Mouse (Mus musculus): ENCODE results near the gene Klhl29. TPM values are rescaled to one million over a fixed set of nuclear protein-coding genes. Genes with fewer than 3 reads are reported as not detected.
"Not testable (repeated sequence)": the region's sequence is repeated elsewhere in the genome, so short reads cannot be mapped to it uniquely, and the experiment has no call there.

Gene Klhl29
- polyA plus RNA-seq, 1 experiment from 2014 or later = 2.5 TPM

- WGBS = 92% methylated on average over 11 of the region's 11 CpGs
- no peaks in the 10 kb centered on the region for H3K27me3 ChIP-seq (replicated peaks)
These were observed 24.8 kb downstream of the Klhl29 start for GRCm38 (mm10) chr12:5350491-5351285.

GRCm38 (mm10) chr12:5345088-5345487 lies 30.4 kb downstream of the Klhl29 start:
- Histone ChIP-seq H3K4me2 (replicated peaks) (no peak overlapping the region), H3K27me3 (replicated peaks) (no peaks in the 10 kb centered on the region), H3K27ac (no peak overlapping the region), H3K4me3 (no peak overlapping the region), H3K36me3 (no peaks in the 10 kb centered on the region), H3K9ac (no peak overlapping the region), H3K4me1 (no peaks in the 10 kb centered on the region), H3K9me3 (no peaks in the 10 kb centered on the region)
- 91% methylated on average over 6 of the region's 6 CpGs for WGBS
- ATAC-seq (ENCODE audit: low FRiP score, low read depth) = no peak

More at GRCm38 (mm10) chr12:5350491-5351285, 24.8 kb downstream of the Klhl29 start:
- no peaks in the 10 kb centered on the region for H3K9me3 ChIP-seq
- ATAC-seq (ENCODE audit: low FRiP score, low read depth) = no peak
- H3K4me3 ChIP-seq = no peak overlapping the region
- H3K36me3 ChIP-seq = no peaks in the 10 kb centered on the region
- no peak overlapping the region for H3K9ac ChIP-seq
- no peak overlapping the region for H3K27ac ChIP-seq
- H3K4me1 ChIP-seq = no peaks in the 10 kb centered on the region
- H3K4me2 ChIP-seq (replicated peaks) = no peak overlapping the region

- H3K27me3 ChIP-seq (replicated peaks); ATAC-seq (ENCODE audit: low FRiP score, low read depth); H3K9ac ChIP-seq; H3K4me3 ChIP-seq; H3K9me3 ChIP-seq; H3K4me2 ChIP-seq (replicated peaks); H3K36me3 ChIP-seq; H3K4me1 ChIP-seq; H3K27ac ChIP-seq: not testable (repeated sequence)
- 97% methylated on average over 7 of the region's 7 CpGs for WGBS
These were observed 31.0 kb downstream of the Klhl29 start for GRCm38 (mm10) chr12:5344457-5344856.

GRCm38 (mm10) chr12:5340151-5340603 lies 35.3 kb downstream of the Klhl29 start:
- no peak for ATAC-seq (ENCODE audit: low FRiP score, low read depth)
- H3K9me3 ChIP-seq = no peaks in the 10 kb centered on the region
- 88% methylated on average over 6 of the region's 6 CpGs for WGBS

GRCm38 (mm10) chr12:5336927-5337712 lies 38.4 kb downstream of the Klhl29 start:
- H3K4me2 ChIP-seq (replicated peaks) = no peak overlapping the region; the same call in 1 of the 2 replicates
- H3K27me3 ChIP-seq (replicated peaks) = no peaks in the 10 kb centered on the region
- no peak overlapping the region for H3K4me3 ChIP-seq
- H3K36me3 ChIP-seq = no peaks in the 10 kb centered on the region
- no peak overlapping the region for H3K9ac ChIP-seq
- 29% methylated on average over 8 of the region's 8 CpGs for WGBS
- no peak overlapping the region for H3K27ac ChIP-seq
- no peaks in the 10 kb centered on the region for H3K9me3 ChIP-seq
- no peak for ATAC-seq (ENCODE audit: low FRiP score, low read depth)
- peaks cover 18% of the 10 kb centered on the region for H3K4me1 ChIP-seq

More at GRCm38 (mm10) chr12:5340151-5340603, 35.3 kb downstream of the Klhl29 start:
- Histone ChIP-seq H3K36me3 (no peaks in the 10 kb centered on the region), H3K4me3 (no peak overlapping the region), H3K27me3 (replicated peaks) (no peaks in the 10 kb centered on the region), H3K9ac (no peak overlapping the region), H3K4me1 (peaks cover 10% of the 10 kb centered on the region), H3K27ac (no peak overlapping the region), H3K4me2 (replicated peaks) (no peak overlapping the region)

GRCm38 (mm10) chr12:5336331-5336730 lies 39.2 kb downstream of the Klhl29 start:
- no peak overlapping the region for H3K27ac ChIP-seq
- no peak overlapping the region for H3K9ac ChIP-seq
- H3K4me3 ChIP-seq = no peak overlapping the region
- no peak overlapping the region for H3K4me2 ChIP-seq (replicated peaks)
- 80% methylated on average over 6 of the region's 6 CpGs for WGBS
- H3K36me3 ChIP-seq = no peaks in the 10 kb centered on the region
- peaks cover 24% of the 10 kb centered on the region for H3K4me1 ChIP-seq
- no peak for ATAC-seq (ENCODE audit: low FRiP score, low read depth)
- H3K9me3 ChIP-seq = no peaks in the 10 kb centered on the region
- no peaks in the 10 kb centered on the region for H3K27me3 ChIP-seq (replicated peaks)

GRCm38 (mm10) chr12:5334956-5335355 lies 40.5 kb downstream of the Klhl29 start:
- Histone ChIP-seq H3K4me2 (replicated peaks) (no peak overlapping the region), H3K27ac (no peak overlapping the region), H3K9me3 (no peaks in the 10 kb centered on the region), H3K27me3 (replicated peaks) (no peaks in the 10 kb centered on the region), H3K4me1 (peaks cover 27% of the 10 kb centered on the region), H3K9ac (no peak overlapping the region), H3K4me3 (no peak overlapping the region), H3K36me3 (no peaks in the 10 kb centered on the region)
- ATAC-seq (ENCODE audit: low FRiP score, low read depth) = no peak
- WGBS = 69% methylated on average over 9 of the region's 9 CpGs

- no peak overlapping the region for H3K27ac ChIP-seq
- no peaks in the 10 kb centered on the region for H3K27me3 ChIP-seq (replicated peaks)
- WGBS = 90% methylated on average over 2 of the region's 2 CpGs
- no peak overlapping the region for H3K4me2 ChIP-seq (replicated peaks)
- no peak for ATAC-seq (ENCODE audit: low FRiP score, low read depth)
- H3K9me3 ChIP-seq = no peaks in the 10 kb centered on the region
- H3K36me3 ChIP-seq = no peaks in the 10 kb centered on the region
- H3K4me3 ChIP-seq = no peak overlapping the region
- H3K4me1 ChIP-seq = peaks cover 27% of the 10 kb centered on the region
- H3K9ac ChIP-seq = no peak overlapping the region
These were observed 41.3 kb downstream of the Klhl29 start for GRCm38 (mm10) chr12:5334175-5334574.

GRCm38 (mm10) chr12:5331810-5332484 lies 43.5 kb downstream of the Klhl29 start:
- peaks cover 20% of the 10 kb centered on the region for H3K4me1 ChIP-seq
- H3K27me3 ChIP-seq (replicated peaks) = no peaks in the 10 kb centered on the region
- no peak overlapping the region for H3K9ac ChIP-seq
- H3K36me3 ChIP-seq = no peaks in the 10 kb centered on the region
- H3K27ac ChIP-seq = no peak overlapping the region
- peak overlapping the region; percentile 22; the same call in 1 of the 2 replicates for H3K4me2 ChIP-seq (replicated peaks)
- 45% methylated on average over 13 of the region's 13 CpGs for WGBS
- ATAC-seq (ENCODE audit: low FRiP score, low read depth) = peak; percentile 45
- H3K4me3 ChIP-seq = no peak overlapping the region
- H3K9me3 ChIP-seq = no peaks in the 10 kb centered on the region

- ATAC-seq (ENCODE audit: low FRiP score, low read depth) = no peak
- H3K36me3 ChIP-seq = no peaks in the 10 kb centered on the region
- H3K4me2 ChIP-seq (replicated peaks) = no peak overlapping the region
- 80% methylated on average over 6 of the region's 6 CpGs for WGBS
- no peaks in the 10 kb centered on the region for H3K9me3 ChIP-seq
- peaks cover 17% of the 10 kb centered on the region for H3K4me1 ChIP-seq
- no peak overlapping the region for H3K4me3 ChIP-seq
- no peak overlapping the region for H3K27ac ChIP-seq
- H3K27me3 ChIP-seq (replicated peaks) = no peaks in the 10 kb centered on the region
- H3K9ac ChIP-seq = no peak overlapping the region
These were observed 44.9 kb downstream of the Klhl29 start for GRCm38 (mm10) chr12:5330496-5331070.

GRCm38 (mm10) chr12:5322444-5323087 lies 52.9 kb downstream of the Klhl29 start:
- Histone ChIP-seq H3K27me3 (replicated peaks) (no peaks in the 10 kb centered on the region), H3K9me3 (no peaks in the 10 kb centered on the region), H3K4me3 (no peak overlapping the region), H3K9ac (no peak overlapping the region), H3K27ac (no peak overlapping the region), H3K4me2 (replicated peaks) (no peak overlapping the region), H3K4me1 (peaks cover 7% of the 10 kb centered on the region; the same call in 1 of the 2 replicates), H3K36me3 (no peaks in the 10 kb centered on the region)
- WGBS = 90% methylated on average over 9 of the region's 9 CpGs
- ATAC-seq (ENCODE audit: low FRiP score, low read depth) = no peak

Measured in neural tube, embryonic 12.5 days (tissue).